Mouse (Mus musculus) fibroblast of lung, adult 2 months (primary cell): ENCODE data around the gene Plscr3.

Source experiments
- DNase-seq: peaks from one replicate; pipeline ENCODE4 v3.0.0-alpha.2; 2011; ENCODE audit warnings: low read depth

Plscr3 gene

DNA sequence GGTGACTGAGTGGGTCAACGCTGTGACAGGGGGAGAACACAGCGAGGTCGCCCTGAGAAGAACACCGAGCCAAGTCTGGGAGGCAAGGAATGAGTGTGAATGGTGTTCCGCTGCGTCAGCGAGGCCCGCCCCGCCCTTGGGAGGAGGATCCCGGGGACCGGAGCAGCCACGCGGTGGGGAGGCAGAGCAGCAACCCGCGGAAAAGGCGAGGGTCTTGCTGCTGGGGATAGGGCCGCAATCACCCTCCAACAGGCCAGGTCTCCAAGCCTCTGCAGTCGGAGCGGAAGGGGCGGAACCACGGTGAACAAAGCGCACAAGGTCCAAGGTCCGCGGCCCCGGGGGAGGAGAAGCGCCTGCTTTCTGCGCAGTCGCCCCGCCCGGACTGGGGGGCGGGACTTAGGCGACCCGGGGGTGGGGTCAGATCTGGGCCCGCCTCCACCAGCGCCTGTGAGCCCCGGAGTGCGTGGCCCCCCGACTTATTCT lies at the start of gene Plscr3:
Gene Plscr3, plus strand, starts transcription at position 179 of the 483 bp plus-strand sequence.
- DNase-seq = peak; percentile 66

DNA sequence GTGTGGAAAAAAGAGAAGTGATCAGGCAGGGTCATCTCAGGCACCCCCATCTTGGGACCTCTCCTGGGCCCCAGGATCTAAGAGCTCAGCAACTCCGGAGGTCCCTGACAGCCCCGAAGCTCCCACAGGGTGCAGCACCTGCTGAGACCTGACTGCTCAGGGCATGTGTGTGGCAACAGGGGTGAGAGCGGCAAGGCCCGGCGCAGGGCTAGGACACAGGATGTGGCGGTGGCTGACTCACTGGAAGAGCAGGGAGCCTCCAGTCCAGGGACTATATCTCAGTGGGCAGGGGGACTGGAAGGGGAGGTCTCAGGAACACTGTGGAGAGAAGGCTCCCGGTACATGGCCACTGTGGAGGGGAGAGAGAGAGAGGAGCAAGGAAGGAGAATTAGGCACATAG lies 48.3 kb upstream of the Plscr3 start:
- no peak for DNase-seq

DNA sequence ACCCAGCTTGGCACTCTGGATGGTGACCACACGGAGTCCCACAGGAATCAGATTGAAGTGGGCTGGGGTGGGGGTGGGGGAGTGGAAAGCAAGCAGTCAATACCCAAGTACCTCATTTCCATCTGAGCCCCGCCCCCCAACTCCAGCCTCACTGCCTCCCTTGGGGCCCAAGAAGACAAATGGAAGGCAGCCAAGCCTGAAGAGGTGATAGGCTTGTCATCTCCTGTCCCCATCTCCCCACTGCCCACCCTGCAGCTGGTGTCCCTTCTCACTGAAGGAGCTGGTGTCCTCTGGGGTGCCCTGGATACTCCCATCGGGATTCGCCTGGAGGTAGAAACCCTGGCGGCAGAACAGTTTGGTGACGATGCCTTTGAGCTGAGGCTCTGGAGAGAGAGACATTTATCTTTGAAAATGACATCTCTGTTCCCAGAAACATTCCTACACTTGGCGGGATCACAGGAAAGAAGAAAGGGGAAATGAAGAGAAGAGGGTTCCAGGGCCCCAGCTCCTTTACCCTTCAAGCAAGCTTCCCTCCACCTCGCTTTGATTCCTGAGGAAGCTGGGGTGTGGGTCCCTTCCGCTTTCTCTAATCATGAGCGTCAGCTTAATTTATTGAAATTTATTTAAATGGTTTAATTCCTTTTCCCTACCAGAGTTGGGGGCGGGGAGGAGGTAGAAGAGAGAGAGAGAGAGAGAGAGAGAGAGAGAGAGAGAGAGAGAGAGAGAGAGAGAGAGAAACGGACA lies 46.6 kb upstream of the Plscr3 start:
- DNase-seq = no peak

DNA sequence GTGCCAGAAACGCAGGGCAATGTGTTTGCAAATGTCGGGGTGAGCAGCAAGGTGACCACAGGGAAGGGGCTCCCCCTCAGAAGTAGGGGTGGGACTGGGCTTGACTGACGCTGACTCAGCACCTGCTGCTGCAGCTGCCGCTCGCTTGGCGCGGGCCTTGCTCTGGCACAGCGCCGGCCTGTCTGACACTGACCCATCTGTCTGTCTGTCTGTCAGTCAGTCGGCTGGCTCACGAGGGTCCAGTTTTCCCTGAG lies 46.1 kb upstream of the Plscr3 start:
- no peak for DNase-seq

DNA sequence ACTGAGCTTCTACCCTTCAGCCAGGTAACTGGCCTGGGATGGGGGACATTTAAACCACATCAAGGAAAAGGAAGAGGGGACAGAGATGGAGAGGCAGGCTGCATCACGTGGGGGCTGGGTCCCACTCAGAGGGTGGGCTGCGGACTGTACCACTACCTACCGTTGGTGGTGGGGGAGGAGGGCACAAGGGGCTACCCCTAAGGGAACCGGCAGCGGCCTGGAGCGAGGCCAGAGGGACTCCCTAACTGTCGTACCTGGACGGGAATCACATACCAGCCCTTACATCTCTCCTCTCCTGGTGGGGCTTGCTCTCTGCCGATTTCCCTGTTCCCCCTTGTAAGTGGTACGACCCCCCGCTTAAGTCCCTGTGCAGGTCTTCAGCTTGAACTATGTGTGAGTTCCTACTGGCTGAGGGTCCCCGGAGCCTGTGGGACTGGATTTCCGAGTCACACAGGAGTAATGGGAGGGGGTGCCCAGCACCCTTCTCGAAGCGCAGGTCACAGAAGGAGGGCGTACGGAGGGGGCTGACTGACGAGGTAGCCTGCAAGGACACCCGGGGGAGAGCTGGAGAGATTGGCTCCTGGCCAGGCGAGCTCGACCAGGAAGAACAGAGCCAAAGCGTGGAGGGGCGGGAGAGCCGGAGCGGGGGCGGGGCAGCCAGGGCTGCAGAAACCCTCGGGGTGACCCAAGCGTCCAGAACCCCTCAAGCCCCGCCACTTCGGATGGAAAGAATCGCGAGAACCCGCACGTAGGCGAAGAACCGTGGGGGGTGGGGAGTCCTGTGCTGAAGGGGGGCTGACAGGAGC lies 45.6 kb upstream of the Plscr3 start:
- DNase-seq = no peak

DNA sequence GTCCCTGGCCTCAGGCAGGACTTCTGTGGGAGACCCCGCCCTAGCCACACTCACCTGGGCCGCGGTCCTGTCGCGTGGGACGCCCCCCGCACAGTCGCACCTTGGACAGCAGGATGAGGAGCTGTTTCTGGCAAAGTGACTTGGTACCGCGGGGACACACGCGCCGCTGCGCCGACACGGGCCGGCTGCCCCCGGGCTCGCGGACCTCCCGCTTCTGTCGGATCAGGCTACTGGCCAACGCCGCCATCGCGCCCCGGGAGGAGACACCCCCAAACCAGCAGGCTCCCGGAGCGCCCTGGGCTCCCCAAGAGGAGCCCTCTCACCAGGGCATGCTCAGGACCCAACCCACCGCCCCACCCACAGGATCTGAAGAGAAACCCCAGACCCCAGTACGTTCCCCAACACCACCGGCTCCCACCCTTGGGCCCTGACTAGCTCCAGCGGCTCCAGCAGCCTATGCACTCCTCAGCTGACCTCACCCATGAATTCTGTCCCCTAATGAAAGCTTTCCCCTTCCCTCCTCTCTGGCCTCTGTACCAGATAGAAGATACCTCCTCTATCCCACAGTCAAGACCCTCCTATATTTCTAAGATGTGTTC lies 44.7 kb upstream of the Plscr3 start, which contains the start of gene Fgf11:
Gene Fgf11, minus strand, starts transcription at position 479 of the 599 bp plus-strand sequence.
- no peak for DNase-seq

DNA sequence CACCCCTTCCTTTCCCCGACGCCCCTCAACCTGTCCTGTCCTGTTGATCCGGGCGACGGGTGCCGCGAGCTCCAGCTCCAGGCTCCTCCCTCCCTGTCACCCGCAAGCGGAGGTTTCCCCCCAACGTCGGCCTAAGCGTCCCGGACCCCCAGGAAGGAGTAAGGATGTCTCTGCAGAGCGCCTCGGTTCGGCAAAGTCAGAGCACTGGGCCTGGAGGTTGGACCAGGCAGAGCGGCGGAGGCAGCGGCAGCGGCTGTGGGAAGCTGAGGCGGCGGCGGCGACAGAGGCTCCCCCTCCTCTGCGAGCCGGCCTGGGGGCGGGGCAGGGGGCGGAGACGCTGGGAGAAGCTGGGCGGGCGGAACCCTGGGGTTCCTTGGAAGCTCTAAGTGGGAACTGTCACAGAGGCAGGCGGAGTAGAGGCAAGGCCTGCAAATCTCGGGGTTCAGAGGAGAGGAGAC lies 43.5 kb upstream of the Plscr3 start:
- no peak for DNase-seq

DNA sequence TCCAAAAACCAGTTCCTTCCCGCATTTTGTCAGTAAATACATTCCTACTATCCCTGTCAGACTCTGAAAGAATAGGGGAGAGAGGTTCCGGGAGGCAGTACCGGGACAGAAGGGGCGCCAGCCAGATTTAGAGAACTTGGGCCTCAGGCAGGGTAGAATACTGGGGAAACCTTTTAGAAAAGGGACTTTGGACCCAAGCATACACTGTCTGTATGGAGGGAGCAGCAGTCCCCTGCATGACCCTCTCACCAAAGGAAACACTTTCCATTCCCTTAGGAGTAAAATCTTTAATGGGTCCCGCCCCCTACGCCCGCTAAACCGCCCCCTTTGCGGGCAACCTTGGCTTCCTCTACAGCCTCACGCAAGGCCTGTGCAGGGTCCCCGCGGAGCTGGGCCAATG lies 42.8 kb upstream of the Plscr3 start:
- DNase-seq = no peak

DNA sequence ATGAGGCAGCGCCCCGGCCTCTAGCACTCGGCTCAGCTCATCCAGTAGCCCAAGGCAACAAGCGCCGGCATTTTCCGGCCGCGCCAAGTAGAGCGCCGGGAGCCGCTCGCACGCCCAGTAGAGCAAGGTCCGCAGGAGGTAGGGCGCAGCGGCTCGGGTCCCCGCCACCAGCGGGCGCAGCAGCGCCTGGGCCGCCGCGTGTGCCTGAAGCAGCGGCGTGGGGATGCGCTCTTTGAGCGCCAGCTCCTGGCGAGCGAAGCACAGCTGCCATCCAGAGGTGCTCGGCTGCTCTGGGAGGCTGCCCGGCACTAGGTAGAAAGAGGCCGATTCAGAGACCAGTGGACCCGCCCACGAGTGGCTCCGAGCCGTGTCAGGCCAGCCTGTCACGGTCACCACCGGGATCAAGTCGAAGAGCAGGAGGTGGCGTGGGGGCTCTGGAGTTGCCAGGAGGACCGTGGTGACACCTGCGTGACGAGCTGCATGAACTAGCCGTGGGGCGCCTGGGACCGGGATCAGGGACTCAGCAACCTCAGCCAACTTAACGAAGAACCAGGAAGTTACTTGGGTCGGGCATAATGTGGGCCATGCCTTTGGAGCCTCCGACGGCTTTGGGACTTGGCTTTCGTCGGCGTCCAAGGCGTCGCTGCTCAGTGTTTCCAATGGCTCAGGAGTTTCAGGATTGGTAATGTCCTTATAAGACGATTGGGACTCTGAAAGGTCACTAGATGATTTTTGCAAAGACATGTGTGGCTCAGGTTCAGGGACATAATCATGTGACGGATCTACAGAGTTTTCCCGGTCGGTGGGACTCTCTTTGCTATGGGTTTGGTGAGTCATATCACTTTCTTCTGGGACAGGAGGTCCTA lies 42.2 kb upstream of the Plscr3 start:
- DNase-seq = peak; percentile 32

DNA sequence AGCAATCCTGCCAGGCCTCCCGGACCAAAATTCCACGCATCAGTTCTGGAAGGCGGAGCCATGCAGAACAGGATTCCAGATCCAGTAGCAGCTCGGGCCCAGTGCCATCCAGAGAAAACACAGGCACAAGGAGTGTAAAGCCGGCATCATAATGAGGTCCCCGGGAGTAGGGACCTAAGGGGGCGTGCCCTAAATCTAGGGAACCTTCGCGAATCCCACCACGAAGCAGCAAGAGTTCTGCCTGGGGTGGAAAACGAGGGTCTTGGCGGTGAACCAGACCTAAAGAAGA lies 41.6 kb upstream of the Plscr3 start:
- no peak for DNase-seq

DNA sequence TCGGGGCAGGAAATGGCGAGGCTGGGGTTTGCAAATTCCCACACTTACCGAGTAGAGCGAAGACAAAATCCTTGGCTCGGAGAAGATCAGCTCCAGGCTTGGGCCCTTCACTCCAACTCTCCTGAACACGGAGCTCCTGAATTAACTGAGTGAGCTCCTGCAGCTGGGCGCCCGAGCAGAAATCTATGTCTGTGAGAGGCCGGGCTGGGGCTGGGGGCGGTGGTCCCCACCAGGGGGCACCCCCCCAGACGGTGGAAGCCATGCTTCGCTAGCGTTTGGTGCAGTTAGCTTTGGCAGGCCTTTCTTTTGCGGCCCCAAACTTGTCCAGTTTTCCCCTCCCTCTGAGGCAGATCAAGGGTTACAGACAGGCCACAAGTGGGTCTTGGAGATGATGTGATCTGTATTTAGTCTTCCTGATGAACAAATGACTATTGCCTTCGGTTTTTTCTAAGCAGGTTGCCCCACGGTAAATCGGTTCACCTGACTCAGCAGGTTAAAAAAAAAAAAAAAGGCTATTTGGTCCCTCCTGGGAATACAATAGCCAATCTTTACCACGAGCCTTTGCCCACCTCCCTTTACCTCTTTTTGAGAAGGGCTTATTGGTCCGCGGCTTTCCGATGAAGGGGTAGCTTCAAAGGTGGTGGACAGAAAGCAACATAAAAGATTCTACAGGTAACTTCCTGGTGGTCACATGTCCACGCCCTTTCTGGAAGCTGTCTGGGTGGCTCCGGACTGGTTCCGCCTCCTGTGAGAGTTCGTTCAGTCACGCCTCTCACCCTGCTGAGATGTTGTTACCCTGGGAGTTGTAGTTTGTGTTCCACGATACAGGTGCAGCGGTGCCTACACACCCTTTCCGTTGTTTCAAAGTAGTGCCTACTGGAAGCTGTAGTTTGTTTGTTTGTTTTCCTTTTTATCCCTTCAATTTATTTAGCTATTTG lies 40.9 kb upstream of the Plscr3 start, which contains the start of gene Tmem102:
Gene Tmem102, minus strand, starts transcription at position 653 of the 938 bp plus-strand sequence.
- no peak for DNase-seq

DNA sequence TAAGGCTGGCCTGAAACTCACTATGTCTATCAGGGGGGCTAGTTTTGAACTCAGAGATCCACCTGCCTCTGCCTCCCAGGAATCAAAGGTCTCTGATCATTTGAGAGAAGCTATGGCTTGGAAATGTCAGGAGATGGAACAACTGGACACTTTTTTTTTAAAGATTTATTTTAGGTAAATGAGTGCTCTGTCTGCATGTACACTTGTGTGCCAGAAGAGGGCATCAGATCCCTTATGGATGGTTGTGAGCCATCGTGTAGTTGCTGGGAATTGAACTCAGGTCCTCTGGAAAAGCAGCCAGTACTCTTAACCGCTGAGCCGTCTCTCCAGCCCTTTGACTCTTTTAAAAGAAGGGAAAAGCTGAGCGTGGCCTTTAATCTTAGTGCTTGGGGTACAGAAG lies 39.8 kb upstream of the Plscr3 start:
- DNase-seq = no peak

DNA sequence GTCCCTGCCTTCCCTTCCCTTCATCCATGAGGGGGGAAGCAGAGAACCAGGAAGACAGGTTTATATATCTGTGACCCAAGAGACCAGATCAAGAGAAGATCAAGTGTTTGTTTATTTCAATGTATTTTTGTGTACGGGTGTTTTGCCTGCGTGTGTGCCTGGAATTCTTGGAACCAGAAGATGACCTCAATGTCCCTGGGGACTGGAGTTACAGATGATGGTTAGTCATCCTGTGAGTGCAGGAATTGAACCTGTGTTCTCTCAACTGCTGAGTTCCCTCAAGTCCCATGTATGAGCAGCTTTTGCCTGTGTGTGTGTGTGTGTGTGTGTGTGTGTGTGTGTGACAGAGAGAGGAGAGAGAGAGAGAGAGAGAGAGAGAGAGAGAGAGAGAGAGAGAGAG lies 38.5 kb upstream of the Plscr3 start:
- DNase-seq = no peak

DNA sequence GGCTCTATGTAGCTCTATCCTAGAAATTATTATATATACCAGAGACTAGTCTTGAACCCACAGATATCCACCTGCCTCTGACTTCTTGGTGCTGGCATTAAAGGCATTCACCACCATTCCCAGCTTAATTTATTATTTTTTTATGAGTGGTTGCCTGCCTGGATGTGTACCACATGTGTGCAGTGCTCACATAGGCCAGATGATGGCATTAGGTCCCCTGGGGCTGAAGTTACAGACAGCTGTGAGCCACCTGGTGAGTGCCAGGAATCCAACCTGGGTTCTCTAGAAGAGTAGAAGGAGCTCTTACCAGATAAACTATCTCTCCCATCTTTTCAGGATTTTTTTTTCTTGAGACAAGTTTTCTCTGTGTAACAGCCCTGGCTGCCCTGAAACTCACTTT lies 35.9 kb upstream of the Plscr3 start:
- no peak for DNase-seq

DNA sequence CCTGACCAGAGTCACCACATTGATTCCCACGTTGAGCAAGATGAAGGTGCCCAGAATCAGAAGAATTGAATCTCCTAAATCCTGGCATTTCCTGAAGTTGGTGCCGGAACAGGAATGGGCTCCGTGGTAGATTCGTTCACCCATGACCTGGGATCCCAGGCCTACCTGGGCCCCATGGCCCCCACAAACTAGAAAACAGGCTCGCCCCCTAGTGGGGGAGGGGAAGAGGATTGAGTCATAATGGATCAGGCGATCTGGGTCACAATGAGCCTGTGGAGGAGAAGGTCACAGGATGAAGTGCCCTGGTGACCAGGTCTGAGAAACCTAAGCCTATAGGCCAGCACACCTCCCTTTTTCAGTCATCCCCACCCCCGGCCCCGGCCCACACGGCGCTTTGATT lies 31.0 kb upstream of the Plscr3 start, which contains the start of gene Gm39566:
Gene Gm39566, minus strand, starts transcription at position 144 of the 400 bp plus-strand sequence.
- no peak for DNase-seq

DNA sequence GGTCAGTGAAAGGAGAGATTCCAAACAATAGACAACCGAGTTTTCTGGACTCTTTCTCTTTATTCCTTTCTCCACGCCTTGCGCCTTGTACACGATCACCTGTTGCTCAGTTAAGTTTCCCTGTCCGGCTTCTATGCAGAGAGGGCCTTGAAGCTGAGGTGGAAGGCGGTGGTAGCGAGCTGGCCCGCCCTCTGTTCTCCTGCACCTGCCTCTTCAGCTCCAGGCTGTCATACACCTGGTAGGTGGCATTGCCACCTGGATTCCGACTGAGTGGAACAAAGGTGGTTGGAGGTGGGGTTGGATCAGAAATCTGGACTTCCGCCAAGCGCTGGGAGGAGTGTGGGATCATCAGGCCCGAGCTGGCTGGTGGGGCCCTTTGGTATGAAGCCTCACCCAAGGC lies 29.7 kb upstream of the Plscr3 start:
- DNase-seq = no peak

DNA sequence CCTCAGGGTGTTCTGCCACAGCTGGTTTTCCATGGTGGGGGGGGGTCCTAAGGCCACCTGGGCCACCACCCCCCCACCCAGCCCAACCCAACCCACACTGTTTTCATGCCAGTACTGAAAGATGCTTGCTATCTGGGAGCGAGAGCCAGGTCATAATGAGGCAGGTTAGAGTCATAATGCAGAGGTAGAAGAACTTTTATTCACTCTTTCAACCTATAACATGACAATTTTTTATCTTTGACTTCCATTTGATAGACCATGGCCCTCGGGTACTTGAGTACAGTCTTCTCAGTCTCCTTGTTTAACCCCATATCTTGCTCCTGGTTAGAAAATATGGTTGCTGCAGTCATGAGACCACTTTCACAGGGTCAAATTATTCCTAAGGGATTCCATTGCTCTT lies 27.8 kb upstream of the Plscr3 start, which contains the start of gene Spem2:
Gene Spem2, minus strand, starts transcription at position 101 of the 400 bp plus-strand sequence.
- no peak for DNase-seq

DNA sequence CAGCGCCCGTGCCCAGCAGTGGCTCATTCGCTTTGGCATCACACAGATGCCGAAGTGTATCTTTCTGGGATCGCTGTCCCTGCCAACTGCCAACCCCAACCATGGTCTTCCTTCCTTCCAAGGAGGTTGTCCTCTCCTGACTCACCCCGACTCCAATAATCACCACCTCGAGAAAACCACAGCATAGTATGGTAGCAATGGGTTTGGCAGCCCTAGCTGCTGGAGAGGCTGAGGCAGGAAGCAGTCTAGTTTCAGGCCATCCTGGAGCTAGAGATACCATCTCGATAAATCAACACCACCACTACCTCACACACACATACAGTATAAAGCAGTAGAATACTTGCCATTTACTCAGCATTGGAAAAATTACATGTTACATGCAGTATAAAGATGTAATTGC lies 27.3 kb upstream of the Plscr3 start:
- no peak for DNase-seq

DNA sequence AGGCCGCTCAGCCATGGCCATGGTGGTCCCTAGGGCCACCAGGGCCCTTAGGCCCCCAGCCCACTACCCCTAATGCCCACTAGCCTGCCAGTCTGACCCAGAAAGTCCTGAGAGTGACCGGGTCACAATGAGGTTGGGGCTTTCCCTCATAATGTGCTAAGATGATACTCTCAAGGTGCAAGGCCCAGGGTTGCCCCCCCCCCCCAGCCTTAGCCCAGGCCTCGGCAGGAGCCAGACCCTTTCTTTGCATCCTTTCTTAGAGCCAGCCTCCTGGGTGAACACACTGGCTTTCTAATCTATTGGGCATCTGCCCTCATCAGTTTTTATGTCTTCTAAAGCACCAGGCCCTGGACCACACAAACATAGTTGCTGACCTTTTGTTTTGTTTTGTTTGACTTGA lies 24.1 kb upstream of the Plscr3 start, which contains the start of gene Spem1:
Gene Spem1, minus strand, starts transcription at position 101 of the 400 bp plus-strand sequence.
- DNase-seq = no peak

DNA sequence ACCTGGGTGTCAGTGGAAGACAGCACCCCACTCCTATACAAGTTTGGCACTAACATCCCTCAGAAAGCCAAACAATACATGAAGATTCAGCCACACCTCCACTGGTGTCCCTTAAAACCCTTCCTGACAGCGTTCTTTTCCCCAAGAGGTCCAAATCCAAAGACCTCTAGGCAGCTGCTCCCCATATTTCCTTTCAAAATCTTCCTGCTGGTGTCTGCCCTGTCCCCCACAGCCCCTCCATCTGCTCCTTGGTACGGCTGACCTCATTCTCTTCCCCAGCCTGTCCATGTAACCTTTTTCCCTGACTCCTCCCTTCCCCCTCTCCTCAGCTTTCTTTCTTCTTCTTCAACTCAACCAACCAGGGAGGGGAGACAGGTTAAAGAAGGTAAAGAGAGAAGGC lies 22.7 kb upstream of the Plscr3 start:
- no peak for DNase-seq

DNA sequence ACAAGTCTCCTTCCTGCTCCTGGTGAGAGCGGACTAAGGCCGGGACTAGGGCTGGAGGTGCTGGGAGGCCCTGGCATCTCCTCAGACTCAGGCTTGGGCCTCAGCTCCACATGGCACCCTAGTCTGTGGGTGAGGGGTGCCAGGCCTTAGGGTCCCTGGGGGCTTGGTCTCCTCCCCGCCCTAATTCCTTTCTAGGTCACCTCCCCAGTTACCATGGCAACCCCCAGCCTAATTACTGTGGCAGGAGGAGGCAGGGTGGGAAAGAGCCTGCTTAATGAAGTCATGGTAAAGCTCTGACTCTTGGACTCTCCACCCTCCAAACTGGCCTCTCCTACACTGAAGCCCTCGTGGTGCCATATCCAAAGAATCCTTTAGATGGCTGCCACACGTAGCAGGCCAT lies 17.3 kb upstream of the Plscr3 start:
- no peak for DNase-seq
